ENCODE assay signal across 8 mouse cellular contexts in the genomic region with DNA sequence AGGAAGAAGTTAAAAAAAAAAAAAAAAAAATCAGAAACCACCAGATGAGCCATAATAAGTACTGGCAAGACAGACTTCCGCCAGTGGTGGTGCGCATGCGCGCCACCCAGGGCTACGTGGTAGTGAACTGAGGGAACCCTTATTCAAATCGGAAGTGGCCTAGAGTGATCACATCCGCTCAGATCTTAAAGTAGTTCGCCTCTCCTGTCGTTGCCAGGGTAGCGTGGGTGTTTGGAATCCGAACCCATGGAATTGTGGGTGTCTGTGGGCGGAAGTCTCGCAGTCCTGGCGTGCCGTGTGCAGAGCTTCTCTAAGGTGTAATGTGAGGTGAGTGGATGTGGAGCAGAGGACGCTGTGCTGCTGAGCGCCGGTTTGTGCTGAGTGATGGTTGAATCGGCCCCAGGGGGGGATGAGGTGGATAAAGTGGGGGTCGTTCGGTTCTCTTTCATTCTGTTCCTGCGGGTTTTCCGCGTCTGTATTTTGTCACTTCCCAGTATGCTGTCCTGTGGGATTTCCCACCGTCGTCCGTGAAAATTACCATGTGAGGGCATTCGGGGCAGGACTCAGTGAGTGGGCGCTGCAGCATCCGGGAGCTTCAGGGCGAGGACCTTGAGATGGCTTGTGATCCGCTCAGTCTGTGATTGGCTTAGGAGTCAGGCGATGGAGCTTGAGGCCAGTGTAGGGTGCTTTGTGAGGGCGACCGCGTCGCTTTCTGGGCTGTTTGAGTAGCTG. TPM values are rescaled to one million over a fixed set of nuclear protein-coding genes. Genes with fewer than 3 reads are reported as not detected.
DNase-seq lines count a peak whose midpoint lies in the region; ATAC-seq lines count a peak whose summit lies in the region.

A gene (plus strand): TSS at position 171 of the 732 bp plus-strand sequence.

- peak within 1 kb of the TSS; percentile 64 for H3K4me3 ChIP-seq in hindbrain, embryonic 11.5 days (ENCODE audit: low read depth, low read length)

- ATAC-seq in hindbrain, embryonic 11.5 days (ENCODE audit: low FRiP score), result peak; percentile 95

- H3K9ac ChIP-seq in hindbrain, embryonic 11.5 days (ENCODE audit: low read depth, low read length), result peak within 1 kb of the TSS; percentile 68

- DNase-seq in Muller cell, postnatal 12 days (ENCODE audit: inconsistent ontology term), result peak; percentile 98
- peak; percentile 96 for DNase-seq in cerebellum, adult 9-11 months
- peak; percentile 95 to 97 for DNase-seq in frontal cortex, adult 2 months (ENCODE audit: extremely low spot score in 1 of 2, low spot score in 1 of 2)
- DNase-seq in hindbrain, embryonic 11.5 days (ENCODE audit: low spot score), result peak; percentile 93
- DNase-seq in layer of hippocampus, postnatal 10 days (ENCODE audit: low spot score in 2 of 2), result peak; percentile 83 to 88
- peak; percentile 95 for DNase-seq in lung, postnatal 10 days
- DNase-seq in ovary, postnatal 36 days (ENCODE audit: low spot score), result peak; percentile 87
- DNase-seq in thymus, postnatal 25 days, result peak; percentile 88

- 0 out of 2 replicates have a peak, but pooled peaks cover 2% of the 10 kb centered on the region for H3K36me3 ChIP-seq in hindbrain, embryonic 11.5 days (ENCODE audit: control insufficient read depth, insufficient read depth, low read length)

- H3K27me3 ChIP-seq in hindbrain, embryonic 11.5 days (ENCODE audit: control insufficient read depth, insufficient read depth, low read length), result no peaks in the 10 kb centered on the region

- H3K9me3 ChIP-seq in hindbrain, embryonic 11.5 days (ENCODE audit: control insufficient read depth, low read length), result no peaks in the 10 kb centered on the region

- under 1% methylated on average over 37 of the region's 37 CpGs for WGBS in hindbrain, embryonic 11.5 days

- H3K27ac ChIP-seq in hindbrain, embryonic 11.5 days (ENCODE audit: low read depth, low read length), result peak within 1 kb of the TSS; percentile 83

- peaks cover 4% of the 10 kb centered on the region; the same call in 1 of the 2 replicates for H3K4me1 ChIP-seq in hindbrain, embryonic 11.5 days (replicated peaks; ENCODE audit: control insufficient read depth, insufficient read depth, low read length)

- H3K4me2 ChIP-seq in hindbrain, embryonic 11.5 days (replicated peaks; ENCODE audit: low read depth, low read length), result peak within 1 kb of the TSS; percentile 64

RNA-seq across cellular contexts. Expression of the gene that starts here (rescaled TPM):
- 8.3 and 9.3 TPM in 2 replicates for polyA plus RNA-seq in frontal cortex, adult 2 months (2012; rRNA removed)
- polyA plus RNA-seq in hindbrain, embryonic 11.5 days (2014; fragmentation: Nextera tagmentation; extraction: Ambion mirVana), result 17.1 and 18.5 TPM in 2 replicates
- total RNA-seq in layer of hippocampus, postnatal 10 days (2021), result 10 to 100 TPM; 19.9 to 25.9 TPM

Comparison
In these comparisons a context has a peak if more than half of its experiments do, and no peak if none do; other contexts are left out.
1. Peak in every context shown above with its lines: DNase-seq, ATAC-seq, H3K4me3 ChIP-seq and H3K27ac ChIP-seq.